Mouse (Mus musculus): ENCODE data around the gene Atp2b4. TPM values are rescaled to one million over a fixed set of nuclear protein-coding genes. Genes with fewer than 3 reads are reported as not detected.

Gene Atp2b4
- polyA plus RNA-seq, 1 experiment from 2014 or later = 10.4 TPM

DNA sequence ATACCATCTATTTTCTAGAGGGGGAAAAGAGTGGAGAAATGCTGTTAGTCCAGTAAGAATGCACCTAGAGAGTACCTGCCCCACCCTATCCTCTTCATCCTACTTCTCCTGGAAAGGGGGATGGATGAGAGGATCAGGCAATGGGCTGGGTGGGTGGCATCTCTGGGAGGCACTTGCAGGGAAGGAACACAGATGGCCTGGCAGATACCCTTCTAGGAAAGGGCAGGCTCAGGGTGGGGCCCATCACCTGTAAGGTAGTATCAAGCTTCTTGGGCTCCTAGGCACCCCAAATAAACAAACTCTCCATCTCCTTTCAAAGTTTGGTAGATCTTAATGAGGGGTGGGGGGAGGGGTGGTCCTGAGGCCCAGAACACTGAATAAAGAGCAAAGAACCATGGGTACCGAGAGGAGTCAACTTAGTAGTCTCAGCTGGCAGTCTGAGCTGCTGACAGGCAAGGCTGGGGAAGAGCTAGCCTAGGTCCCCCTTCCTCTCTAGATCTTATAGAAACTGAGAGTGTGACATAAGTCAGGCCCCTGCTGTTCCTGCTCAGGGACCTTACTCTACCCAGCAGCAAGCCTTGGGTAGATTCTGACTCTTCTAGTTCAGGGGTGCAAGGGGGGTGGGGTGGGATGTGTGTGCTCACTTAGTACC, 3.4 kb downstream of the Atp2b4 start:
- no peaks in the 10 kb centered on the region for H3K36me3 ChIP-seq
- H3K4me1 ChIP-seq = peaks cover 24% of the 10 kb centered on the region
- H3K27me3 ChIP-seq = no peaks in the 10 kb centered on the region
- H3K4me3 ChIP-seq = no peak overlapping the region
- no peaks in the 10 kb centered on the region for H3K9me3 ChIP-seq
- 32% methylated on average over 1 of the region's 1 CpGs for WGBS
- no peak overlapping the region for H3K4me2 ChIP-seq (replicated peaks)
- no peak overlapping the region for H3K27ac ChIP-seq (replicated peaks)
- H3K9ac ChIP-seq (replicated peaks) = no peak overlapping the region
- no peak for ATAC-seq (replicated peaks)

- no peaks in the 10 kb centered on the region for H3K27me3 ChIP-seq
- H3K4me3 ChIP-seq = no peak overlapping the region
- no peaks in the 10 kb centered on the region for H3K9me3 ChIP-seq
- ATAC-seq (replicated peaks) = no peak
- no peak overlapping the region for H3K9ac ChIP-seq (replicated peaks)
- H3K27ac ChIP-seq (replicated peaks) = no peak overlapping the region
- H3K4me2 ChIP-seq (replicated peaks) = no peak overlapping the region
- 48% methylated on average over 1 of the region's 1 CpGs for WGBS
- no peaks in the 10 kb centered on the region for H3K4me1 ChIP-seq
- H3K36me3 ChIP-seq = no peaks in the 10 kb centered on the region
Observed at GRCm38 (mm10) chr1:133793646-133794045, 7.2 kb downstream of the Atp2b4 start.

DNA sequence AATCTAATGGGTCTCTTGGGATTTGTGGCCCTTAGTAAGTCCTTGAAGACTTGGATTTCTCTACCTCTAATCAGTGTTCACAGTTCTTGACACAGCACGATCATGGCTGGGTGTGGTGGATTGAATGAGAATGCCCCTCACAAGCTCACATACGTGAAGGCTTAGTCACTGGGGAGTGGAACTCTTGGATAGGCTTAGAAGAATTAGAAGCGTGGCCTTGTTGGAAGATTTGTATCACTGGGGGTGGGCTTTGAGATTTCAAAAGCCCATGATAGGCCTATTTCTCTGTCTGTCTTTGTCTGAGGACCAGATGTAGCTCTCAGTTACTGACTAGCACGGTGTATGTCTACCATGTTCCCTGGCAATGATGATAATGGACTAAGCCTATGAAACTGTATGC, 10.8 kb downstream of the Atp2b4 start:
- no peak overlapping the region for H3K4me3 ChIP-seq
- no peak for ATAC-seq (replicated peaks)
- H3K36me3 ChIP-seq = no peaks in the 10 kb centered on the region
- H3K4me2 ChIP-seq (replicated peaks) = no peak overlapping the region
- no peaks in the 10 kb centered on the region for H3K9me3 ChIP-seq
- 90% methylated on average over 4 of the region's 4 CpGs for WGBS
- H3K27ac ChIP-seq (replicated peaks) = no peak overlapping the region
- H3K4me1 ChIP-seq = no peaks in the 10 kb centered on the region
- no peak overlapping the region for H3K9ac ChIP-seq (replicated peaks)
- H3K27me3 ChIP-seq = no peaks in the 10 kb centered on the region

GRCm38 (mm10) chr1:133788864-133789263, 12.0 kb downstream of the Atp2b4 start:
- no peak overlapping the region for H3K9ac ChIP-seq (replicated peaks)
- no peaks in the 10 kb centered on the region for H3K4me1 ChIP-seq
- H3K36me3 ChIP-seq = no peaks in the 10 kb centered on the region
- H3K27ac ChIP-seq (replicated peaks) = no peak overlapping the region
- H3K27me3 ChIP-seq = no peaks in the 10 kb centered on the region
- no peak overlapping the region for H3K4me2 ChIP-seq (replicated peaks)
- H3K9me3 ChIP-seq = no peaks in the 10 kb centered on the region
- H3K4me3 ChIP-seq = no peak overlapping the region
- WGBS = 65% methylated on average over 5 of the region's 5 CpGs
- ATAC-seq (replicated peaks) = no peak

GRCm38 (mm10) chr1:133787500-133788210, 13.2 kb downstream of the Atp2b4 start:
- Histone ChIP-seq H3K4me3 (no peak overlapping the region), H3K9ac (replicated peaks) (no peak overlapping the region), H3K4me1 (no peaks in the 10 kb centered on the region), H3K4me2 (replicated peaks) (no peak overlapping the region), H3K36me3 (no peaks in the 10 kb centered on the region), H3K27ac (replicated peaks) (no peak overlapping the region), H3K27me3 (no peaks in the 10 kb centered on the region), H3K9me3 (no peaks in the 10 kb centered on the region)
- ATAC-seq (replicated peaks) = no peak
- 87% methylated on average over 10 of the region's 10 CpGs for WGBS

DNA sequence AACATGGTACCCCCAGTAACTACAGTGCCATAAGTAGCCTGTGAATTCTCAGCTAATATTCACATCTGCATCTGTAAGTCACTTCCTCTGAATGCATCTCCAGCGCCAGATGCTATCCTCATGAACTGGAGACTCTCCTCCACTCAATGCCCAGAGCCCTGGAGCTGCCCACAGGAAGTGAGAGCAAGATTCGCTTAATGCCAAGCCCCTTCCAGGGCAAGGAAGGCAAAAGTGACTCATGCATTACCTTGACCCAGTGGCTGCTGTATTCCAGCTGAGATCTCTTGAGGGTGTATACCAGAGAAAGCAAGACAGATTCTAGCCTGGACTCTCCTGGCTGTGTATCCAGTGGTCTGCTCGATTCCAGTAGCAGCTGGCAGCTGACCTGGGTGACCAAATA, 16.2 kb downstream of the Atp2b4 start:
- ATAC-seq (replicated peaks) = no peak
- Histone ChIP-seq H3K9ac (replicated peaks) (no peak overlapping the region), H3K4me2 (replicated peaks) (no peak overlapping the region), H3K27ac (replicated peaks) (no peak overlapping the region), H3K9me3 (no peaks in the 10 kb centered on the region), H3K36me3 (no peaks in the 10 kb centered on the region), H3K27me3 (no peaks in the 10 kb centered on the region), H3K4me1 (no peaks in the 10 kb centered on the region), H3K4me3 (no peak overlapping the region)
- WGBS = 88% methylated on average over 3 of the region's 3 CpGs

- Histone ChIP-seq H3K9ac (replicated peaks) (no peak overlapping the region), H3K4me2 (replicated peaks) (no peak overlapping the region), H3K27me3 (no peaks in the 10 kb centered on the region), H3K4me3 (no peak overlapping the region), H3K4me1 (no peaks in the 10 kb centered on the region), H3K9me3 (no peaks in the 10 kb centered on the region), H3K36me3 (no peaks in the 10 kb centered on the region), H3K27ac (replicated peaks) (no peak overlapping the region)
- 66% methylated on average over 3 of the region's 3 CpGs for WGBS
- no peak for ATAC-seq (replicated peaks)
Observed at GRCm38 (mm10) chr1:133781531-133781930, 19.3 kb downstream of the Atp2b4 start.

DNA sequence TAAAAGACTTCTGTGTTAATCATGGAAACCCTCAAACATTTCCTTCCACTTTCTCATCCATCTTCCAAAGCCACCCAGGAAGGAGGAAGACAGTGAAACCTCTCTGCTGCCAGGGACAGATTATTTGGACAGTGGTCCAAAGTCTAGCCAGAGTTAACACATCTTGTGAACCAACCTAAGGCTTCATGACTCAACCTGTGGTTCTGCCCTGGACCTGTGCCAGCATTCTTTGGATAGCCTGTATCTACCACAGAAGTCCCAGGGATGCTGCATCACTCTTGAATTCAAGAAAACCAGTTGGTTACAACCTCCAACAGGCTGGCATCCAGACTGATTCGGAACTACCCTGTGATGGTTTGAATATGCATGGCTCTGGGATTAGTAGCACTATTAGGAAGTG, 21.8 kb downstream of the Atp2b4 start:
- Histone ChIP-seq H3K27me3 (no peaks in the 10 kb centered on the region), H3K9ac (replicated peaks) (no peak overlapping the region), H3K4me1 (no peaks in the 10 kb centered on the region), H3K36me3 (no peaks in the 10 kb centered on the region), H3K4me3 (no peak overlapping the region), H3K27ac (replicated peaks) (no peak overlapping the region), H3K4me2 (replicated peaks) (no peak overlapping the region), H3K9me3 (no peaks in the 10 kb centered on the region)
- ATAC-seq (replicated peaks) = no peak
- WGBS = 97% methylated on average over 1 of the region's 1 CpGs

- H3K27me3 ChIP-seq = no peaks in the 10 kb centered on the region
- H3K4me2 ChIP-seq (replicated peaks) = no peak overlapping the region
- H3K9ac ChIP-seq (replicated peaks) = no peak overlapping the region
- no peaks in the 10 kb centered on the region for H3K36me3 ChIP-seq
- H3K4me3 ChIP-seq = no peak overlapping the region
- H3K27ac ChIP-seq (replicated peaks) = no peak overlapping the region
- no peaks in the 10 kb centered on the region for H3K9me3 ChIP-seq
- no peaks in the 10 kb centered on the region for H3K4me1 ChIP-seq
- no peak for ATAC-seq (replicated peaks)
- WGBS = 85% methylated on average over 15 of the region's 15 CpGs
Observed at GRCm38 (mm10) chr1:133777651-133778231, 23.1 kb downstream of the Atp2b4 start.

GRCm38 (mm10) chr1:133772553-133772952, 28.3 kb downstream of the Atp2b4 start:
- no peak for ATAC-seq (replicated peaks)
- WGBS = 61% methylated on average over 9 of the region's 9 CpGs
- no peaks in the 10 kb centered on the region for H3K36me3 ChIP-seq
- no peaks in the 10 kb centered on the region for H3K9me3 ChIP-seq
- no peaks in the 10 kb centered on the region for H3K27me3 ChIP-seq
- no peak overlapping the region for H3K9ac ChIP-seq (replicated peaks)
- no peak overlapping the region for H3K4me3 ChIP-seq
- no peak overlapping the region for H3K4me2 ChIP-seq (replicated peaks)
- H3K27ac ChIP-seq (replicated peaks) = no peak overlapping the region
- H3K4me1 ChIP-seq = no peaks in the 10 kb centered on the region

DNA sequence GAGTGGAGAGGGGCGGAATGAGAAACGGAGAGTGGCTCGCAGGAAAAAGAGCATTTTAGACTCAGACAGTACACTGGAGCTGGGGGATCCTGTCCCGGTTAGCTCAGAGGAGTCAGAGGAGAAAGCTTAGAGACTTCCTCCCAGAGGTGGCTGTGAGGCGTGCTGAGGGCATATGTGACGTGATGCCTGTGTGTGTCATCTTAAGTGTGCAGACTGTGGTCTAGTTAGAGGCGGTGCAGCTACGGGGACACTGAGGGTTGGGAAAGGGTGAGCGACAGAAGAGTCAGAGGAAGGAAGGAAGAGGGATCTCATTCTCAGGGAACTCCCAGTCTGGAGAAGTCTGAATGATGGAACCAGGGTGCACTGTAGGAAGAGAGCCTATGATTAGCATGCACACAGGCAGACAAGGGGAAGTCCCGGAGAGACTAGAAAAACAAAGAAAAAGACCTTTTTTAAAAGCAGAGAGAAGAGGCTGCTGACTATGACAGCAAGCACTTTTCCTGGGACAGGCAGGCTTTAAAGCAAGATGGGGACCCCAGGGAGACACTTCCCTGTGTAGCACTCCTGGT, 28.9 kb downstream of the Atp2b4 start:
- no peak overlapping the region for H3K4me3 ChIP-seq
- no peak overlapping the region for H3K9ac ChIP-seq (replicated peaks)
- WGBS = 76% methylated on average over 10 of the region's 10 CpGs
- no peaks in the 10 kb centered on the region for H3K36me3 ChIP-seq
- no peaks in the 10 kb centered on the region for H3K4me1 ChIP-seq
- no peaks in the 10 kb centered on the region for H3K27me3 ChIP-seq
- H3K27ac ChIP-seq (replicated peaks) = peak overlapping the region; percentile 34
- H3K9me3 ChIP-seq = no peaks in the 10 kb centered on the region
- no peak overlapping the region for H3K4me2 ChIP-seq (replicated peaks)
- no peak for ATAC-seq (replicated peaks)

DNA sequence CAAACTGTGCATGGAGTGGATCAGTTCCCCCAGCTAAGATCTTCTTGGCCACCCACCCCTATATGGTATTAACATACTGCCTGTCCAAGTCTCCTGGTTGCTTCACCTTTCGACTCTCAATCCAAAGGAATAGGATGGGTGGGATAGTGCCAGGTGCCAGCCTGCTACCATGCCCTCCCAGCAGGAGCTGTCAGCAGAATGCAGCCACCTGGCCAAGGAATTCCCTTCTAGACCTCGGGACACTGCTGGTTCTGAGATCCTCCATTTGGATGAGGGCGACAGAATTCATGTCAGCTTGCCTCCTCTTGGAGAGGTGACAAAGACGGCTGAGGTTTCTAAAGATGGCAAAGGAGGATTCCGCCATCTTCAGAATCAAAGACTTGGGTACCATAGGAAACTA, 32.8 kb downstream of the Atp2b4 start:
- H3K27ac ChIP-seq (replicated peaks) = no peak overlapping the region
- no peaks in the 10 kb centered on the region for H3K36me3 ChIP-seq
- no peak for ATAC-seq (replicated peaks)
- H3K9ac ChIP-seq (replicated peaks) = no peak overlapping the region
- no peaks in the 10 kb centered on the region for H3K9me3 ChIP-seq
- H3K4me1 ChIP-seq = peaks cover 3% of the 10 kb centered on the region; the same call in 1 of the 2 replicates
- H3K27me3 ChIP-seq = no peaks in the 10 kb centered on the region
- no peak overlapping the region for H3K4me2 ChIP-seq (replicated peaks)
- H3K4me3 ChIP-seq = no peak overlapping the region
- WGBS = 86% methylated on average over 5 of the region's 5 CpGs
